Mouse (Mus musculus) hindbrain, embryonic 13.5 days (tissue): ENCODE measurements at regions not wholly inside any gene's neighbourhood (a gene's known extent, or its start where the extent isn't known, plus 50 kb on each side); places are given as distances from the start of the nearest gene placed in this dataset.

Experiments used
- ATAC-seq: fragments of 200-750 bp; cut with Nextera tagmentation; 2 replicates; pipeline ENCODE4 v1.8.0; 2017; ENCODE audit warnings: moderate TSS enrichment; ENCODE audit not compliant: low FRiP score
- H3K27ac ChIP-seq: fragments of 300-500 bp; sonication (generic); 2 replicates; pipeline ENCODE4 v1.5.1; 2015; ENCODE audit warnings: inconsistent platforms, mild to moderate bottlenecking, moderate library complexity
- H3K27me3 ChIP-seq: fragments of 300-500 bp; sonication (generic); 2 replicates; pipeline ENCODE4 v1.6.1; 2015; ENCODE audit warnings: mild to moderate bottlenecking, inconsistent platforms
- H3K36me3 ChIP-seq: fragments of 300-500 bp; sonication (generic); 2 replicates; pipeline ENCODE4 v1.6.1; 2015; ENCODE audit warnings: mild to moderate bottlenecking, inconsistent platforms
- H3K4me1 ChIP-seq: fragments of 300-500 bp; sonication (generic); replicated peaks from 2 replicates; pipeline ENCODE4 v1.6.1; 2015; ENCODE audit warnings: inconsistent platforms
- H3K4me2 ChIP-seq: fragments of 300-500 bp; sonication (generic); 2 replicates; pipeline ENCODE4 v1.6.1; 2015; ENCODE audit warnings: inconsistent platforms, mild to moderate bottlenecking, moderate library complexity
- H3K4me3 ChIP-seq: fragments of 300-500 bp; sonication (generic); 2 replicates; pipeline ENCODE4 v1.5.1; 2015; ENCODE audit warnings: mild to moderate bottlenecking, inconsistent platforms
- H3K9ac ChIP-seq: fragments of 300-500 bp; sonication (generic); 2 replicates; pipeline ENCODE4 v1.6.1; 2015; ENCODE audit warnings: mild to moderate bottlenecking, inconsistent platforms
- H3K9me3 ChIP-seq: fragments of 300-500 bp; sonication (generic); 2 replicates; pipeline ENCODE4 v1.6.1; 2016; ENCODE audit warnings: inconsistent platforms
- WGBS: fragments of 180-500 bp; shearing (Covaris S2); methylation state at CpG from one replicate; pipeline ENCODE4 v1.1.7; 2015; 5-methylcytosine and 5-hydroxymethylcytosine counted together

DNA sequence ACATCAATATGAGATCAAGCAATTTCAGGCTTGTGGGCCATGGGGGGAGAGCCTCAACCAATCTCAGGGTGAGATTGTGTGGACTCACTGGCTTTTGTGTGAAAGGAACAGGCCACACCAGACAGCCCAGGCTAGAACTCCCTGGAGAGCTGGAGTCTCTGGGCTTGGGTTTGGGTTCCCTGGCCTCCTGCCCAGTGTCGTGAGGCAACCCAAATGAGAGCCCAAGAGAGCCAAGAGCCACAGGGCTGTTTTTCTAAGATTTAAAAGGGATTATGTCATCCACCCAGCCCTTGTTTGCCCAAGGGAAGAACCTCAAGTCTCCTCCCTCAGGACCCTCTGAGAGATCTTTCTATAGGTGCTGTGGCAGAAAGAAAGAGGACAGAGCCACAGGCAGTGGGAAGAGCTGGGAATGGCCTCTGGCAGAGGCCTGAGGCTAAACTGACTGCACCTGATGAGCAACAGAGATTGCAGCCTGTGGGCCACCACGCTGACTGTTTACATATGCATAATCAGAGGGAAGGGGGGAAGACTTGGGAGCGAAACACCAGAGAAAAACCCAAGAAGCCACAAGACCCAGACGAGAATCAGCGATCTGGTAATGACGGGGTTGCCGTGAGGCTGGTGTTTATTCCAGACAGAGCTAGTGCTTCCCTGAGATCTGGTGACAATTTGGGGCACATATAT is 92.1 kb downstream of the Bcl2l11 start:
- Histone ChIP-seq H3K4me3 (no peak overlapping the region), H3K4me1 (no peaks in the 10 kb centered on the region), H3K27me3 (no peaks in the 10 kb centered on the region), H3K9me3 (no peaks in the 10 kb centered on the region), H3K36me3 (no peaks in the 10 kb centered on the region), H3K27ac (no peak overlapping the region), H3K4me2 (no peak overlapping the region), H3K9ac (no peak overlapping the region)
- 66% methylated on average over 7 of the region's 7 CpGs for WGBS
- ATAC-seq = no peak

DNA sequence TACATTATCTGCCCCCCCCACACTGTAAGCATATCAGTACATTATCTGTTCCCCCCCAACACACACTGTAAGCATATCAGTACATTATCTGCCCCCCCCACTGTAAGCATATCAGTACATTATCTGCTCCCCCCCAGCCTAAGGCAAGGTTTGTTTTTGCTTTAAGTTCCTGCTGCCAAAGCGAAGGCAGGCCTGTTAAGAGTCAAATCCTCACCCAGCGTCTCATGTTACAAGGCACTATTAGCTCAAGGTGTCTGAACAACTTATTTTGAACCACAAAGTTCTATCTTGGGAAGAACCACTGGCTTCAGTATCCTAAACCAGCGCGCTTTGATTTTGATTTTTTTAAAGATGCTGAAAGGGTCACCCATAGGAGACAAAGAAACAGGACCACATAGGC is 93.1 kb downstream of the Bcl2l11 start:
- H3K27me3 ChIP-seq = no peaks in the 10 kb centered on the region
- no peak overlapping the region for H3K4me3 ChIP-seq
- 86% methylated on average over 4 of the region's 4 CpGs for WGBS
- H3K9me3 ChIP-seq = no peaks in the 10 kb centered on the region
- H3K4me2 ChIP-seq = no peak overlapping the region
- H3K27ac ChIP-seq = no peak overlapping the region
- H3K9ac ChIP-seq = no peak overlapping the region
- H3K4me1 ChIP-seq = no peaks in the 10 kb centered on the region
- ATAC-seq = no peak
- no peaks in the 10 kb centered on the region for H3K36me3 ChIP-seq

DNA sequence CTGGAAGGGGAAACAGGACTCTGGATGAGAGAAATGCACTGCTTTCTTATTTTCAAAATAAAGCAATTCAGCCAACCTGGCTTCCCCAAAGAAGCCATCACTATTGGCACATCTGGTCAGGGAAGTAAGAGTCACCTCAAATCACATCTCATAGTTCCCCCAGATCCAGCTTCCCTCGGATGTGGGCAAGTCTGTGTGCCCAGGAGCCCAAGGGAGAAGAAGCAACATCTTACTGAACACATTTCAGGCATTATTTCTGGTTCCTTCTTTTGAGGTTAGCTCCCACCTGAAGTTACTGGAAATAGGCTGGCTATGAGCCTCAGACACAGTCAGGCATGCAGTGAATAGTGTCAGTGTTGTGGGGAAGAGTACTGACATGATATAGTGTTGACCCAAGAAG is 95.2 kb downstream of the Bcl2l11 start:
- no peak overlapping the region for H3K4me2 ChIP-seq
- 83% methylated on average over 1 of the region's 1 CpGs for WGBS

DNA sequence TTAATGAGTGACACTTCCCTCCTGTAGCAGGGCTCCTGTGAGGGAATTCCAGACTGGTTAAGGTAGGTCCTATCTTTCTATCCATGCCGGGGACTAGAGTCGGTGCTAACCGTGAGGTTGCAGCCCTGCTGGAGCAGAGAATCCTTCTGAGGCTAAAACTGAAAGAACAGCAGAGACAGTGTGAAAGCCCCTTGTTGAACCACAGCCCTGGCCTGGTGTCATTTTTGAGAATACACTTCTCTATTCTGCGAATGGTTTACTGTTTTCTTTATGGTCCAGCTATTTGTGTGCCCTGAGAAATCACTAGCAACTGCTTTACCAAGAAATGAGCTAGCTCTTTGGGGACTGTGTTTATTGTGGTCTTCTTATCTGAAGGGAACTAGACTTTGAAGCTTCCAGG is 95.8 kb downstream of the Bcl2l11 start:
- ATAC-seq = no peak
- H3K4me2 ChIP-seq = no peak overlapping the region
- H3K9ac ChIP-seq = no peak overlapping the region
- no peaks in the 10 kb centered on the region for H3K4me1 ChIP-seq
- H3K4me3 ChIP-seq = no peak overlapping the region
- no peaks in the 10 kb centered on the region for H3K36me3 ChIP-seq
- WGBS = 91% methylated on average over 4 of the region's 4 CpGs
- H3K27ac ChIP-seq = no peak overlapping the region
- H3K9me3 ChIP-seq = no peaks in the 10 kb centered on the region
- no peaks in the 10 kb centered on the region for H3K27me3 ChIP-seq

More for the DNA sequence above, 95.2 kb downstream of the Bcl2l11 start:
- Histone ChIP-seq H3K36me3 (no peaks in the 10 kb centered on the region), H3K9me3 (no peaks in the 10 kb centered on the region), H3K4me3 (no peak overlapping the region), H3K9ac (no peak overlapping the region), H3K4me1 (no peaks in the 10 kb centered on the region), H3K27me3 (no peaks in the 10 kb centered on the region), H3K27ac (no peak overlapping the region)
- no peak for ATAC-seq

DNA sequence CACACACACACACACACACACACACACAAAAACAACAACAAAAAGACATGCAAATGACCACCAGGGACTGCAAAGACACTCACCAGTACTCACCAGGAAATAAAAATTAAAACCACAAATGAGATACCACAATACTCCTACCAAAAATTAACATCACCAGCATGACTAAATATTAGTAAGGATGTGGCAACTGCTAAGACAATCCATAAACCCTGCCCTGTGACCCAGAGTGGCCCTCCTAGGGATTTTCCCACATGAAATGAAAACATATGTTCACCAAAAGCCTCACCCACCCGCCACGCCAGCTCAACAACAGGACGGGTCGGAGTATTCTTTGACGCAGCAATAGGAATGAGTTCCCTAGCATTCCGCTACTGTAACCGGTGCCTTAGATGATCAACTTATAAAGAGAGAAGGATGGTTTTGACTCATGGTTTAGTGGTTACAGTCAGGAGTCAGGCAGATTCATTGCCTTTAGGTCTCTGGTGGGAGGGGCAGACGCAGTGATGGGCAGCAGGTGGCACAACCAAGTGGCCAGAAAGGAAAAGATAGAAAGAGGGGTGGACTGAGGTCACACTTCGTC is 100.7 kb downstream of the Bcl2l11 start:
- H3K4me2 ChIP-seq = no peak overlapping the region
- no peak overlapping the region for H3K4me3 ChIP-seq
- H3K36me3 ChIP-seq = no peaks in the 10 kb centered on the region
- no peak overlapping the region for H3K9ac ChIP-seq
- no peaks in the 10 kb centered on the region for H3K9me3 ChIP-seq
- no peak for ATAC-seq
- H3K27ac ChIP-seq = no peak overlapping the region
- 96% methylated on average over 9 of the region's 9 CpGs for WGBS
- H3K27me3 ChIP-seq = no peaks in the 10 kb centered on the region
- no peaks in the 10 kb centered on the region for H3K4me1 ChIP-seq

DNA sequence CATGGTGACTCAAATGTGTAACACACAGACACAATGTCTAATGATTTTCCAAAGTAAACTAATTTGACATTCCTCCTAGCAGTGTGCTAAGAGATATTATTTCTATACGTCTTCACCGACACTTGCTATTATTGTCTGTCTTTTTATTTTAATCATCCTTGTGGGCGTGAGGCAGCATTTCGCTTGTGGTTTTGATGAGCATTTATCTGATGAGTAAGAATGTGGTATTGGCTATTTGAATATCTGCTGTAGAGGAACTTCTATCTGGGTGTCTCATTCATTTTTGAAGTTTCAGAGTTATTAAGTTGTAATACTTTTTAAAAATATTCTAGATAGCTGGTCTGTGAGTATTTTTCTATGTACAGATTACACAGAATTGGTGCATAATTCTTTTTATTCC is 103.9 kb downstream of the Bcl2l11 start:
- no peaks in the 10 kb centered on the region for H3K4me1 ChIP-seq
- H3K9ac ChIP-seq = no peak overlapping the region
- H3K4me2 ChIP-seq = no peak overlapping the region
- 95% methylated on average over 4 of the region's 4 CpGs for whole genome bisulfite sequencing
- no peaks in the 10 kb centered on the region for H3K27me3 ChIP-seq
- no peaks in the 10 kb centered on the region for H3K36me3 ChIP-seq
- no peaks in the 10 kb centered on the region for H3K9me3 ChIP-seq
- H3K27ac ChIP-seq = no peak overlapping the region
- H3K4me3 ChIP-seq = no peak overlapping the region
- ATAC-seq = no peak

DNA sequence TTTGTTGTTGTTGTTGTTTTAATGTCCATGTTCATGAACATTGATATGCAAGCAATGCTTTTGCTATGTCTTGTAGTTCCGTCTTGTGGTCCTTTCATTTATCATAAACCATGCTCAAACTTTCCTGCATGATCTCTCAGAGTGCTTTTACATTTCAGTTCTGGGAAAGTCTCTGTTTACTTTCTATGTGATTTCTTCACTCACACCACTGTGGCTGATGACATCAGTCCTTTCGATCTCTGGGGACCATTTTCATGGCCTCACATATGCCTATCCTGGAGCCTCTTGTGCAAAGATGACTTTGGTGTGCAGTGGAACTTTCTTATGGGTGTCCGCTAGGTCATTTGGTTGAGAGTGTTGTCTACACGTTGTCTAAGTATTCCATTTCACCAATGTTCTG is 105.1 kb downstream of the Bcl2l11 start:
- no peaks in the 10 kb centered on the region for H3K36me3 ChIP-seq

DNA sequence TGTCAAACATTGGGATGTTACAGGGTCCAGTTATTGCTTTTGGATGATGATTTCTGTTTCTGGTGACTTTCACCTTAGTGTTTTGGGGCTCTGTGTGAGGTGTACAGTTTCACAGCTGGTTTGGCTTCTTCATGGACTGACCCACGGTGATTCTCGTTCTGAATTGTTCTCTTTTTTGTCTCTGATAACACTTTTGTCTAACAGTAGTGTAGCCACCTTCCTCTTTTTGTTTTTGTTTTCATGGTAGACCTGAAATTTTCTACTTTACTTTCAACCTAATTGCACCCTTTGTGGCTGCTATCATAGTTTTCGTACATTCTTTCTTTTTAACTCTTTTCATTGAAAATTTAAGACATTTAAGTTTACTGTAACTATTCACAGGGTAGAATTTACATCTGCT is 105.5 kb downstream of the Bcl2l11 start:
- Histone ChIP-seq H3K27ac (no peak overlapping the region), H3K27me3 (no peaks in the 10 kb centered on the region), H3K4me2 (no peak overlapping the region), H3K9me3 (no peaks in the 10 kb centered on the region), H3K36me3 (no peaks in the 10 kb centered on the region), H3K4me3 (no peak overlapping the region), H3K9ac (no peak overlapping the region), H3K4me1 (no peaks in the 10 kb centered on the region)
- no peak for ATAC-seq
- WGBS = 92% methylated on average over 3 of the region's 3 CpGs

More for the DNA sequence above, 105.1 kb downstream of the Bcl2l11 start:
- no peak overlapping the region for H3K27ac ChIP-seq
- no peaks in the 10 kb centered on the region for H3K9me3 ChIP-seq
- H3K4me1 ChIP-seq = no peaks in the 10 kb centered on the region
- WGBS = 94% methylated on average over 4 of the region's 4 CpGs
- ATAC-seq = no peak
- no peak overlapping the region for H3K9ac ChIP-seq
- no peak overlapping the region for H3K4me3 ChIP-seq
- no peak overlapping the region for H3K4me2 ChIP-seq
- H3K27me3 ChIP-seq = no peaks in the 10 kb centered on the region

DNA sequence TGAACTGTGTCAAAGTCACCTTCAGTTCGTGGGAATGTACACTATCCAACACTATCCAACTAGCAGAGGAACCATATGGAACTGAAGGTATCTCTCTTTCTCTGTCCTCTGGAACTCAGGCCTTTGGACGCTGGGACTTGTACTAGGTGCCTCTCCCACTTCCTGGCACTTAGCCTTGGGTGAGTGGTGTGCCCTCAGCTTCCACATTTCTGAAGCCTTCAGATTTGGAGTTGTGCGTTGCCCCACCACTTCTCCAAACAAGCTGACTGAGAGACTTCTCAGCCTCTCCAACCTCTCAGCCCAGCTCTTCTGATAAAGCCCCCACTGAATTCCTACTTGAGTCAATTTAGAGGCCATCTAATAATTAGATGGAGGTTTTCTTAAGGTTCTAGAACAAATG is 106.2 kb downstream of the Bcl2l11 start:
- no peak overlapping the region for H3K9ac ChIP-seq
- H3K4me2 ChIP-seq = no peak overlapping the region
- no peak overlapping the region for H3K27ac ChIP-seq
- no peaks in the 10 kb centered on the region for H3K4me1 ChIP-seq
- no peak overlapping the region for H3K4me3 ChIP-seq
- no peaks in the 10 kb centered on the region for H3K36me3 ChIP-seq
- H3K27me3 ChIP-seq = no peaks in the 10 kb centered on the region
- H3K9me3 ChIP-seq = no peaks in the 10 kb centered on the region
- no peak for ATAC-seq
- WGBS = 88% methylated on average over 3 of the region's 3 CpGs

DNA sequence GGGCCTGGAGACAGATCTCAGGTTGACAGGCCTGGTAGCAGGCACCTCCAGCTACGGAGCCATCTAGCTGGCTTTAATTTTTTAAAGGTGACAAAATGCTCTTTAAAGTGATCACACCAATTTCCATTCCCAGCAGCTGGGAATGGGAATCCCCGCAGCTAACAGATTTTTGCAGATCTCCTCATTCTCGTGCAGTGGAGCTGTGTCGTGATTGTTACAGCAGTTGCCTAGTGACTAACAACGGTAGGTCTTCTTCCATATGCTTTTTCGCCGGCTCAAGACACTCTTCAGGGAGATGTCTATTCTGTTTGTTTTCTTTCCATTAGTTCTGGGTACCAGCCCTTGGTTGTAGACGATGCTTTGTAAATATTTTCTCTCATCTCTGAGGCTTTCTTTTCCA is 109.3 kb downstream of the Bcl2l11 start:
- H3K27me3 ChIP-seq = no peaks in the 10 kb centered on the region
- no peak for ATAC-seq
- H3K4me2 ChIP-seq = no peak overlapping the region
- WGBS = 69% methylated on average over 8 of the region's 8 CpGs
- no peak overlapping the region for H3K9ac ChIP-seq
- no peak overlapping the region for H3K27ac ChIP-seq
- H3K4me1 ChIP-seq = no peaks in the 10 kb centered on the region
- H3K36me3 ChIP-seq = no peaks in the 10 kb centered on the region
- H3K9me3 ChIP-seq = no peaks in the 10 kb centered on the region
- no peak overlapping the region for H3K4me3 ChIP-seq

DNA sequence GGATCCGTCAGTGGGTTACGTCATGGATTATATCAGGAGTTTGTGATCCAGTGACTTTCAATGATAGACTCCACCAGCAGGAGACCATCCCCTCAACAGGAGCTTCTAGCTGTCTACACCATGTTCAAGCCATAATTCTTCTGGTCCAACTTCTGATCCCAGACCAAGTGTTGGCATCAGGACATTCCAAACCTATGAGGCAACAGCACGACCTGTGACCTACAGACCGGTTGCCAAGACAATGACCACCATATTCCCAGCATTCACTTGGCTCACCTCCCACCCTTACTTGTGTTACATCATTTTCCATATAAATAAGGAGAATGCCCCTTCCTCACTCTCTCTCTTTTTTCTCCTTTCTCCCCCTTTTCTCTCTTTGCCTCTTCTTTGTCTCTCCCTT is 113.6 kb downstream of the Bcl2l11 start:
- peaks cover 12% of the 10 kb centered on the region for H3K4me1 ChIP-seq
- H3K27ac ChIP-seq = no peak overlapping the region
- no peaks in the 10 kb centered on the region for H3K27me3 ChIP-seq
- H3K4me3 ChIP-seq = no peak overlapping the region
- ATAC-seq = no peak
- WGBS = 94% methylated on average over 4 of the region's 4 CpGs
- H3K4me2 ChIP-seq = no peak overlapping the region
- no peak overlapping the region for H3K9ac ChIP-seq
- H3K36me3 ChIP-seq = no peaks in the 10 kb centered on the region
- no peaks in the 10 kb centered on the region for H3K9me3 ChIP-seq

DNA sequence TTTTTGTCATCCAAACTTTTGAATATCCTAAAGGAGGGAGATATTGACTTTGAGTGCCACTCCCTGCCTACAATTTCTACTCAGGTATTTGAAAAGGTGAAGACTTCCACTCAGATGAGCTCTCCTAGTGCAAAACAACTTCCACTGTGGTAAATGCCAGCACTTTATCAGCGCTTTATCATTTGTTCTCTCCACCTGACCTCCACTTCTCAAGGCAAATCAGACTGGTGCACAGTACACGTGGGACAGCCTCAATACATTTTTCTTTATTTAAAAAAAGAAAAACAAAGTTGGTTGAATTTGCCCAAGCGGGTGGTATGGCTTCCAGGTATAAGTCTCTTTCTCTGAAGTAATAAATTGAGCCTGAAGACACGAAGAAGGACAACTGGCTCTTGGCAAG is 114.2 kb downstream of the Bcl2l11 start:
- H3K36me3 ChIP-seq = no peaks in the 10 kb centered on the region
- H3K4me2 ChIP-seq = no peak overlapping the region
- H3K9ac ChIP-seq = no peak overlapping the region
- ATAC-seq = no peak
- WGBS = 69% methylated on average over 4 of the region's 4 CpGs
- H3K27ac ChIP-seq = no peak overlapping the region
- peaks cover 12% of the 10 kb centered on the region for H3K4me1 ChIP-seq
- H3K4me3 ChIP-seq = no peak overlapping the region
- no peaks in the 10 kb centered on the region for H3K9me3 ChIP-seq
- no peaks in the 10 kb centered on the region for H3K27me3 ChIP-seq

DNA sequence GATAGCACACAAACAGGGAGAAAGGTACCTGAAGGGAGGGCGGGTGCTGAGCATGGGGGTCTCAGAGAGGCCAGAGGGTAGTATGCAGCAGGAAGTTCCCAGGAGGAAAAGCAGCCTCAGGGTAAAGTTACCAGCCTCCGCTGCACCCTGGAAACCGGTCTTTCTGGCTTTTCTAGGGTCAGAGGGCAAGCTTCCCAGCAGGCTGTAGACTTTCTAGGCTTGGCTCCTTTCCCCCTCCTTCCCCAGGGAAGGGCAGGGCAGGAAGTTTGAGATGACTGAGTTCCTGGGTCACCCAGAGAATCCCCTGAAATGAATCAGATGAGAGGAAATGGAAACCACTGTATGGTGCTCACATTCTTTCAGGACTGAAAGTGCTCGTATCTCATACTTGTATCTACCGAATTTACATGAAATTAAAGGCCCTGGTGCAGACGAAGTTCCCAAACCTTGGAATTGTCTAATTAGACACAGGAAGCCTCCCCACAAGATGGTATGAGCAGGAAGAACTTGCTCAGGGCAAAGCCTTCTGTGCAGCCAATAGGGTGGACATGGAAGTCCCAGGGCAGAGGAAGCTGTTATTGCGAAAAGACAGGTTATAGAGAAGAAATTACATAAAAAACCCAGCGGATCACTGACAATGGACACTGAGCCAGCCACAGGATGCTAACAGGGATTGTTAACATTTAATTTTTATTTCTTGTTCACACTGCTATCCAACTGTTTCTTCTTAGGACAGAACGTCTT is 114.9 kb downstream of the Bcl2l11 start:
- H3K27ac ChIP-seq = no peak overlapping the region
- peaks cover 15% of the 10 kb centered on the region for H3K4me1 ChIP-seq
- H3K4me3 ChIP-seq = no peak overlapping the region
- no peaks in the 10 kb centered on the region for H3K36me3 ChIP-seq
- no peaks in the 10 kb centered on the region for H3K27me3 ChIP-seq
- H3K9me3 ChIP-seq = no peaks in the 10 kb centered on the region
- no peak overlapping the region for H3K9ac ChIP-seq
- no peak for ATAC-seq
- 32% methylated on average over 9 of the region's 9 CpGs for WGBS
- no peak overlapping the region for H3K4me2 ChIP-seq
